Mouse (Mus musculus) liver, adult 2 months (tissue): ENCODE measurements around the gene Mgea5.

Source experiments
- CTCF ChIP-seq: fragments of 200-500 bp; IDR thresholded peaks from 2 replicates; pipeline ENCODE4 v1.5.1; 2011; ENCODE audit warnings: low read depth, low read length, control low read depth
- POLR2A ChIP-seq: fragments of 200-500 bp; IDR thresholded peaks from 2 replicates; pipeline ENCODE4 v1.6.1; 2011; ENCODE audit warnings: low read length, control low read depth; ENCODE audit not compliant: insufficient read depth; ENCODE audit errors: extremely low read depth

GRCm38 (mm10) chr19:45725677-45726277, 57.9 kb downstream of the Mgea5 start:
- TF ChIP-seq POLR2A (no peak), CTCF (no peak)
